In the genomic region with DNA sequence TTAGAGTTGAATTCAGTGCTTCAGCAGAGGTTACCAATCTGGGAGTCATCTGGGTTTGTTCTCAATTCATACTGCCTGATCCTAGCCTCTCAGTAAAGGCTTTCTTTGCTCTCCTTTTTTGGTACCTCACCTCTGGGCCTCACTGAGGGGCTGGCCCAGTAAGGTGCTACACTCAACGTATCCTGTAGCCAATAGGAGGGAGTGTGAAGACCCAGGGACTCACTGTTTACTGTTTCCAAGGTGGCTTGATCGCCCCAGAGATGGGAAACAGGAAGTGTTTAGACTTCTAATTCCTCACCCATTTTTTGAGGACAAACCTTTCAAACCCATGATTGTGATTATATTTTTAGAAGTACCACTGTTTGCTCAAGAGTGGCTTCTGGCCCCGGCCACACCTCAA, we compare ENCODE assay signal across 9 mouse cellular contexts. TPM values are rescaled to one million over a fixed set of nuclear protein-coding genes. Genes with fewer than 3 reads are reported as not detected.
DNase-seq lines count a peak whose midpoint lies in the region; ATAC-seq and TF ChIP-seq lines count a peak whose summit lies in the region.
"Had no signal": no experiment of that assay in that cellular context is flagged by ENCODE, and none has a peak within 500 bp of the region (broad histone marks: within the 10 kb centered on the region; RNA-seq: fewer than 3 reads in every experiment).

No protein-coding gene starts in this region.

- no peak for TF ChIP-seq CTCF in bone marrow, adult 2 months (IDR thresholded peaks at IDR 0.05; ENCODE audit: control insufficient read depth, insufficient read depth, low read length)
- no peak for TF ChIP-seq CTCF in liver, postnatal 0 days (IDR thresholded peaks at IDR 0.05; ENCODE audit: low read depth)

- H3K9me3 ChIP-seq in heart, embryonic 11.5 days (replicated peaks; ENCODE audit: control insufficient read depth, low read length): no peaks in the 10 kb centered on the region
- no peaks in the 10 kb centered on the region for H3K9me3 ChIP-seq in hindbrain, embryonic 13.5 days
- H3K9me3 ChIP-seq in liver, postnatal 0 days (ENCODE audit: low read length): no peaks in the 10 kb centered on the region
- H3K9me3 ChIP-seq: megakaryocyte, embryonic 14.5 days had no signal

- 36% methylated on average over 3 of the region's 3 CpGs for WGBS in heart, embryonic 11.5 days (ENCODE audit: insufficient replicate concordance)
- WGBS in bone marrow, adult 2 months: 46% methylated on average over 3 of the region's 3 CpGs
- 57% methylated on average over 3 of the region's 3 CpGs for WGBS in hindbrain, embryonic 13.5 days
- WGBS in liver, postnatal 0 days (ENCODE audit: insufficient replicate concordance): 41% methylated on average over 3 of the region's 3 CpGs

- peaks cover 19% of the 10 kb centered on the region for H3K4me1 ChIP-seq in heart, embryonic 11.5 days (ENCODE audit: control insufficient read depth, insufficient read depth, low read length)
- peaks cover 3% of the 10 kb centered on the region for H3K4me1 ChIP-seq in bone marrow, adult 2 months (ENCODE audit: control insufficient read depth, insufficient read depth, low read length)
- peaks cover 27% of the 10 kb centered on the region for H3K4me1 ChIP-seq in hindbrain, embryonic 13.5 days (replicated peaks)
- H3K4me1 ChIP-seq in liver, postnatal 0 days (ENCODE audit: insufficient read depth): peaks cover 63% of the 10 kb centered on the region

- H3K27ac ChIP-seq in heart, embryonic 11.5 days (ENCODE audit: low read depth, low read length): peak overlapping the region; percentile 88
- peak overlapping the region; percentile 92 for H3K27ac ChIP-seq in bone marrow, adult 2 months (ENCODE audit: control insufficient read depth, insufficient read depth, low read depth, low read length, poor library complexity)
- peak overlapping the region; percentile 73 for H3K27ac ChIP-seq in hindbrain, embryonic 13.5 days
- peak overlapping the region; percentile 96 for H3K27ac ChIP-seq in liver, postnatal 0 days (ENCODE audit: low read depth)

- H3K4me2 ChIP-seq in heart, embryonic 11.5 days: peak overlapping the region; percentile 25
- no peak overlapping the region for H3K4me2 ChIP-seq in hindbrain, embryonic 13.5 days
- peak overlapping the region; percentile 66 for H3K4me2 ChIP-seq in liver, postnatal 0 days (ENCODE audit: low read depth, low read length)

- peak; percentile 31; the same call in 1 of the 2 replicates for ATAC-seq in heart, embryonic 11.5 days (replicated peaks; ENCODE audit: insufficient number of reproducible peaks, low FRiP score, low TSS enrichment)
- ATAC-seq in hindbrain, embryonic 13.5 days (ENCODE audit: low FRiP score): no peak
- peak; percentile 49 for ATAC-seq in liver, postnatal 0 days

- H3K9ac ChIP-seq in heart, embryonic 11.5 days (ENCODE audit: low read depth, low read length): peak overlapping the region; percentile 55; the same call in 1 of the 2 replicates
- no peak overlapping the region for H3K9ac ChIP-seq in hindbrain, embryonic 13.5 days
- peak overlapping the region; percentile 69 for H3K9ac ChIP-seq in liver, postnatal 0 days (replicated peaks)

- TF ChIP-seq EP300 in liver, postnatal 0 days (IDR thresholded peaks at IDR 0.05; ENCODE audit: low read depth): no peak

- no peaks in the 10 kb centered on the region for H3K27me3 ChIP-seq in heart, embryonic 11.5 days (ENCODE audit: control insufficient read depth, insufficient read depth, low read length)
- H3K27me3 ChIP-seq in hindbrain, embryonic 13.5 days: no peaks in the 10 kb centered on the region
- no peaks in the 10 kb centered on the region for H3K27me3 ChIP-seq in liver, postnatal 0 days (ENCODE audit: insufficient read depth, low read length)

- H3K36me3 ChIP-seq in heart, embryonic 11.5 days (ENCODE audit: control insufficient read depth, insufficient read depth, low read length): no peaks in the 10 kb centered on the region
- no peaks in the 10 kb centered on the region for H3K36me3 ChIP-seq in hindbrain, embryonic 13.5 days
- no peaks in the 10 kb centered on the region for H3K36me3 ChIP-seq in liver, postnatal 0 days (replicated peaks; ENCODE audit: insufficient read depth, low read length)

- TF ChIP-seq POLR2A in bone marrow, adult 2 months (IDR thresholded peaks at IDR 0.05; ENCODE audit: borderline replicate concordance, control insufficient read depth, low read depth, low read length): no peak

- no peak overlapping the region for H3K4me3 ChIP-seq in heart, embryonic 11.5 days (ENCODE audit: low read depth, low read length)
- H3K4me3 ChIP-seq in bone marrow, adult 2 months (replicated peaks; ENCODE audit: control insufficient read depth, low read depth, low read length): peak overlapping the region; percentile 19
- no peak overlapping the region for H3K4me3 ChIP-seq in hindbrain, embryonic 13.5 days
- H3K4me3 ChIP-seq in liver, postnatal 0 days (ENCODE audit: low read depth, low read length): peak overlapping the region; percentile 27
- H3K4me3 ChIP-seq: megakaryocyte, embryonic 14.5 days had no signal

- intact Hi-C loops in heart, postnatal 25 days (cut with DNase I): no loop called here

- no peak for DNase-seq in heart, postnatal 25 days (ENCODE audit: low spot score)
- DNase-seq in liver, postnatal 0 days: no peak
- DNase-seq in cerebellum, postnatal 25 days: no peak
- DNase-seq in adrenal gland, adult 8-10 months: no peak
- no peak for DNase-seq in kidney, adult 8-10 months

RNA-seq across cellular contexts. Expression of gene Pcx, which starts 48.7 kb away (rescaled TPM):
- polyA plus RNA-seq in heart, embryonic 11.5 days (2014; fragmentation: Nextera tagmentation; extraction: Ambion mirVana): 12.8 and 13.9 TPM in 2 replicates
- total RNA-seq in heart, postnatal 25 days (2021): 10 to 100 TPM; 30.9 to 36.8 TPM
- polyA plus RNA-seq in bone marrow, adult 2 months (2011; ENCODE audit: insufficient read depth, insufficient read length, low replicate concordance, missing spikeins): 6.6 and 8.7 TPM in 2 replicates
- polyA plus RNA-seq in hindbrain, embryonic 13.5 days (2015; fragmentation: Nextera tagmentation; extraction: Ambion mirVana): 22.5 and 24.3 TPM in 2 replicates
- 220 and 283 TPM in 2 replicates for polyA plus RNA-seq in liver, postnatal 0 days (2015; fragmentation: Nextera tagmentation; extraction: Ambion mirVana)
- 100 to 1,000 TPM; 351 to 737 (median 517) TPM for total RNA-seq in adrenal gland, adult 8-10 months (2022)

RNA-seq across cellular contexts. Expression of gene Lrfn4, which starts 56.5 kb away (rescaled TPM):
- 4.7 TPM in 2 replicates for polyA plus RNA-seq in heart, embryonic 11.5 days (2014; fragmentation: Nextera tagmentation; extraction: Ambion mirVana)
- total RNA-seq in heart, postnatal 25 days (2021): 10 to 100 TPM in 1 of 2 experiments, 1 to 10 TPM in 1; 9.5 to 10.5 TPM
- 1.2 and 2.7 TPM in 2 replicates for polyA plus RNA-seq in bone marrow, adult 2 months (2011; ENCODE audit: insufficient read depth, insufficient read length, low replicate concordance, missing spikeins)
- 9.0 and 10.4 TPM in 2 replicates for polyA plus RNA-seq in hindbrain, embryonic 13.5 days (2015; fragmentation: Nextera tagmentation; extraction: Ambion mirVana)
- 0.15 and 0.21 TPM in 2 replicates for polyA plus RNA-seq in liver, postnatal 0 days (2015; fragmentation: Nextera tagmentation; extraction: Ambion mirVana)
- total RNA-seq in adrenal gland, adult 8-10 months (2022): 1 to 10 TPM; 3.9 to 9.3 (median 6.5) TPM

Comparison
In these comparisons a context has a peak if more than half of its experiments do, and no peak if none do; other contexts are left out.
1. H3K4me3 ChIP-seq: peak in bone marrow, adult 2 months (single experiment) and liver, postnatal 0 days (single experiment); none in heart, embryonic 11.5 days (single experiment) and hindbrain, embryonic 13.5 days (single experiment).
2. Peak in every context shown above with its lines, with median percentiles within 50 percentile points of each other: H3K27ac ChIP-seq.